Mouse (Mus musculus) Patski (cell line): ENCODE results near the gene Mtor. TPM values are rescaled to one million over a fixed set of nuclear protein-coding genes. Genes with fewer than 3 reads are reported as not detected.

ENCODE experiments used
- ATAC-seq: fragments of 100-300 bp; one replicate; pipeline ENCODE4 v1.8.0; 2021
- CTCF ChIA-PET: fragments of 350-600 bp; sonication (Branson Sonifier 250); formaldehyde crosslinking; loops from one replicate; lab custom pipeline; 2022; ENCODE audit warnings: inconsistent platforms; lab: Charles Lee
- POLR2A ChIA-PET: fragments of 350-600 bp; sonication (Branson Sonifier 250); formaldehyde crosslinking; loops from one replicate; lab custom pipeline; 2022; ENCODE audit warnings: antibody characterized with exemption, inconsistent platforms; lab: Charles Lee
- DNase-seq: peaks from one replicate; pipeline ENCODE4 v3.0.0-alpha.2; 2011; ENCODE audit warnings: low read depth, low spot score
- H3K27me3 ChIP-seq: fragments of 371-371 bp; one replicate; pipeline ENCODE4 v1.5.1; 2021
- CTCF ChIP-seq: fragments of 100-300 bp; IDR thresholded peaks from one replicate; pipeline ENCODE4 v1.5.1; 2021
- in situ Hi-C: fragments of 300-500 bp; cut with MboI; formaldehyde crosslinking; loops from 3 replicates; pipeline ENCODE4 v1.11.1; 2018; ENCODE audit warnings: low pct_unique_long_range_greater_than_20kb, mixed read lengths
- polyA plus RNA-seq: library from polyadenylated mRNA; unstranded; gene quantifications from one replicate; pipeline ENCODE4 v1.2.3, GENCODE M21; 2021

The Mtor gene
- polyA plus RNA-seq, 1 experiment from 2014 or later: 33.7 TPM

GRCm38 (mm10) chr4:148464869-148465268 is 16.5 kb downstream of the Mtor start:
- TF ChIP-seq CTCF: no peak

GRCm38 (mm10) chr4:148466511-148467079 is 18.2 kb downstream of the Mtor start:
- in situ Hi-C loops: no loop called here
- CTCF ChIA-PET: no interaction called here
- no peak for TF ChIP-seq CTCF

More at GRCm38 (mm10) chr4:148464869-148465268, 16.5 kb downstream of the Mtor start:
- ChIA-PET POLR2A (no interaction called here), CTCF (interaction anchor here (1.5 kb wide), 1 partner anchor 20 kb away, joined by 3 read pairs; no protein-coding TSS in a partner anchor)
- ATAC-seq (no peak), DNase-seq (no peak)
- in situ Hi-C loops: no loop called here
- H3K27me3 ChIP-seq: no peaks in the 10 kb centered on the region

GRCm38 (mm10) chr4:148468396-148468795 is 20.0 kb downstream of the Mtor start:
- no peaks in the 10 kb centered on the region for H3K27me3 ChIP-seq
- no peak for TF ChIP-seq CTCF
- CTCF ChIA-PET: interaction anchor here (0.9 to 1.5 kb wide), 3 partner anchors 13 to 38 kb away, joined by 3 to 4 read pairs (median 3); no protein-coding TSS in a partner anchor
- no peak for ATAC-seq
- POLR2A ChIA-PET: interaction anchor here (0.6 kb wide), 1 partner anchor 109 kb away, joined by 3 read pairs; no protein-coding TSS in a partner anchor
- in situ Hi-C loops: no loop called here
- DNase-seq: no peak

More at GRCm38 (mm10) chr4:148466511-148467079, 18.2 kb downstream of the Mtor start:
- POLR2A ChIA-PET: no interaction called here
- no peaks in the 10 kb centered on the region for H3K27me3 ChIP-seq
- ATAC-seq: no peak
- no peak for DNase-seq

- no peak for ATAC-seq
- in situ Hi-C loops: no loop called here
- H3K27me3 ChIP-seq: no peaks in the 10 kb centered on the region
- no peak for TF ChIP-seq CTCF
- POLR2A ChIA-PET: no interaction called here
- DNase-seq: no peak
- CTCF ChIA-PET: interaction anchor here (0.9 to 1.3 kb wide), 2 partner anchors 12 to 18 kb away, joined by 3 to 4 read pairs; no protein-coding TSS in a partner anchor
Measured at GRCm38 (mm10) chr4:148469487-148470252, 21.3 kb downstream of the Mtor start.

GRCm38 (mm10) chr4:148471363-148471806 is 23.0 kb downstream of the Mtor start:
- ChIA-PET CTCF (interaction anchor here (1.0 kb wide), 1 partner anchor 10 kb away, joined by 4 read pairs; no protein-coding TSS in a partner anchor), POLR2A (interaction anchor here (0.6 to 0.7 kb wide), 2 partner anchors 10 to 16 kb away, joined by 4 read pairs; no protein-coding TSS in a partner anchor)
- H3K27me3 ChIP-seq: no peaks in the 10 kb centered on the region
- TF ChIP-seq CTCF: no peak
- ATAC-seq (no peak), DNase-seq (no peak)
- in situ Hi-C loops: no loop called here

GRCm38 (mm10) chr4:148472436-148473174 is 24.2 kb downstream of the Mtor start:
- CTCF ChIA-PET: interaction anchor here (1.3 kb wide), 1 partner anchor 9 kb away, joined by 3 read pairs; no protein-coding TSS in a partner anchor
- DNase-seq (no peak), ATAC-seq (no peak)
- no peaks in the 10 kb centered on the region for H3K27me3 ChIP-seq
- in situ Hi-C loops: no loop called here
- POLR2A ChIA-PET: no interaction called here
- no peak for TF ChIP-seq CTCF

GRCm38 (mm10) chr4:148473496-148473895 is 25.1 kb downstream of the Mtor start:
- in situ Hi-C loops: no loop called here
- TF ChIP-seq CTCF: no peak
- CTCF ChIA-PET: interaction anchor here (1.3 kb wide), 1 partner anchor 10 kb away, joined by 3 read pairs; no protein-coding TSS in a partner anchor
- H3K27me3 ChIP-seq: no peaks in the 10 kb centered on the region
- DNase-seq: no peak
- POLR2A ChIA-PET: no interaction called here
- ATAC-seq: no peak

- CTCF ChIA-PET: interaction anchor here (1.2 kb wide), 1 partner anchor 18 kb away, joined by 3 read pairs; no protein-coding TSS in a partner anchor
- no peak for ATAC-seq
Measured at GRCm38 (mm10) chr4:148480245-148480644, 31.8 kb downstream of the Mtor start.

GRCm38 (mm10) chr4:148481557-148482168 is 33.3 kb downstream of the Mtor start:
- in situ Hi-C loops: no loop called here
- TF ChIP-seq CTCF: no peak
- ChIA-PET CTCF (interaction anchor here (0.9 to 1.0 kb wide), 2 partner anchors 11 to 13 kb away, joined by 3 to 4 read pairs; no protein-coding TSS in a partner anchor), POLR2A (no interaction called here)
- ATAC-seq (no peak), DNase-seq (no peak)
- no peaks in the 10 kb centered on the region for H3K27me3 ChIP-seq

More at GRCm38 (mm10) chr4:148480245-148480644, 31.8 kb downstream of the Mtor start:
- in situ Hi-C loops: no loop called here
- no peak for TF ChIP-seq CTCF
- POLR2A ChIA-PET: no interaction called here
- H3K27me3 ChIP-seq: no peaks in the 10 kb centered on the region
- DNase-seq: no peak
